Mouse (Mus musculus): ENCODE data around the gene Urm1. TPM values are rescaled to one million over a fixed set of nuclear protein-coding genes. Genes with fewer than 3 reads are reported as not detected.
A peak's percentile ranks its signal among the peaks of the same experiment; 100 is the strongest.

The Urm1 gene
- polyA plus RNA-seq, 1 experiment from 2014 or later, result 24.8 TPM

DNA sequence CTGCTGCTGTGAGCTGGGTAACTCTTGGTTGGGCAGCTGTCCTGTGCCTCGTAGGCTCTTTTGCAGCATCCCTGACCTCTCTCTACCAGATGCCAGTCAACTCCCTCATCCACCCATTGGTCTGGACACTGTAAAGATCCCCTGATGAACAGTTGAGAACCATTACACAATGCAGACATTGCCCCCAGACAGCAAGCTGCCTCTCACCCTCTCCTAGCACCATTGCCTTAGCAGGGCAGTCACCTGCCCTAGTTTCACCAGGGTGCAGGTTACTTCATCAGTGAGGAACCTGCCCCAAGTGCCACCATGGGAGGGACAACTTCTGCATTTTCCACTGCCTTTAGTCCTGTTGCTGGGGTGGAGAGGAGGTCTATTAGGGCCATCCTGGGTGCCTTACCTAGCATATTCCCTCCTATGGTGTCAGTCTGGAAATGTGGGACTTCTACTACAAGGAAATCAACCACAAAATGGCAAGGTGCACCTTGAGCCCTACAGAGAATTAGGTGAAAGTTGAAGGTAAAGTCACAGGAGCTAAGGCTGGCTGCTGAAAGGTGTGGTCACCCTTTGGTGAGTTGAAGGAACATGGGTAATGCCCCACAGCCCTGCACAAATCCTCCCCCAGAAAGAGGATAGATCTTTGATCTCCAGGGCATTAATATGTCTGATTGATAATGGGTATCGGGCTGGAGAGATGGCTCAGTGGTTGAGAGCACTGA lies 26.9 kb upstream of the Urm1 start:
- Histone ChIP-seq H3K4me3 (ENCODE audit: low read length) (no peak overlapping the region), H3K9ac (ENCODE audit: low read length) (no peak overlapping the region), H3K27me3 (ENCODE audit: control insufficient read depth, insufficient read depth, low read depth, low read length) (no peaks in the 10 kb centered on the region), H3K36me3 (ENCODE audit: control insufficient read depth, insufficient read depth, low read length) (peaks cover 12% of the 10 kb centered on the region), H3K9me3 (ENCODE audit: control insufficient read depth, low read length) (no peaks in the 10 kb centered on the region), H3K4me1 (replicated peaks; ENCODE audit: control insufficient read depth, insufficient read depth, low read length) (peaks cover 9% of the 10 kb centered on the region; the same call in 1 of the 2 replicates), H3K4me2 (ENCODE audit: low read depth, low read length) (no peak overlapping the region), H3K27ac (ENCODE audit: low read length) (no peak overlapping the region)
- ATAC-seq (ENCODE audit: low read depth), result no peak
- 94% methylated on average over 2 of the region's 2 CpGs for WGBS

DNA sequence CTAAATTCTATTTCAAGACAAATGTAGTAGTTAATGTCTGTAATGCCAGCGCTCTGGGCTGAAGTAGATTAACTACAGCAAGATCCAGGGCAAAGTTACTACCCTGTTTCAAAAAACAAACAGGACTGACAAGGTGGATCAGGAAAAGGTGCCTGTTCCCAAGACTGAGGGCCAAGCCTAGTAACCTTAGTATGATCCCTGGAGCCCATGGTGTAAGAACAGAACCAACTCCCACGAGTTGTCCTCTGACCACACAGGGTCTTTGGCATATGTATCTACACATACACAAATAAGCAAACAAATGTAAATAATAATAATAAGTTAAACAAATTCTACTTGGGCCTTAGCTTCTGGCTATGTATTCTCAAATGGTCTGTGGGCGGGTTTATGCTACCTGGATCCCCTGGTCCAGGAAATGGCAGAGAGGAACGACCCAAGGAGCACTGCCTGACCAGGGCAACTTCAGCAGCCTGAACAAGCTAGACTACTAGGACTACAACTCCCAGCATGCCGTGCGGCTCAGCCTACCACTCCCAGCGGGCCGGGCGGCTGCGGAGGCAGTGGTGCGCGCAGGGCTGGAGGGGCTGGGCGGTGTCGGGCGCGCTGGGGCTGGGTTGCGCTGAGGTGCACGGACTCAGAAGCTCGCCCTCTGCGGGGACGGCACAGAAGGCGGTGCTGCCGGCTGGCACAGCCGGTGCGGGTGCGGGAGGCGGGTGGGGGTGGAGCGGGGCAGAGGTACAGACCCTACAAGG lies 17.6 kb upstream of the Urm1 start, which contains the start of gene Slc27a4:
Gene Slc27a4 (plus strand): TSS at position 560 of the 752 bp plus-strand sequence.
- Histone ChIP-seq H3K4me3 (ENCODE audit: low read length) (peak within 1 kb of the TSS; percentile 72), H3K4me1 (replicated peaks; ENCODE audit: control insufficient read depth, insufficient read depth, low read length) (peaks cover 8% of the 10 kb centered on the region), H3K27me3 (ENCODE audit: control insufficient read depth, insufficient read depth, low read depth, low read length) (no peaks in the 10 kb centered on the region), H3K9ac (ENCODE audit: low read length) (peak within 1 kb of the TSS; percentile 78), H3K9me3 (ENCODE audit: control insufficient read depth, low read length) (no peaks in the 10 kb centered on the region), H3K27ac (ENCODE audit: low read length) (peak within 1 kb of the TSS; percentile 37; the same call in 1 of the 2 replicates), H3K36me3 (ENCODE audit: control insufficient read depth, insufficient read depth, low read length) (peaks cover 9% of the 10 kb centered on the region), H3K4me2 (ENCODE audit: low read depth, low read length) (peak within 1 kb of the TSS; percentile 66)
- WGBS, result 4% methylated on average over 27 of the region's 28 CpGs
- ATAC-seq (ENCODE audit: low read depth), result peak; percentile 99

DNA sequence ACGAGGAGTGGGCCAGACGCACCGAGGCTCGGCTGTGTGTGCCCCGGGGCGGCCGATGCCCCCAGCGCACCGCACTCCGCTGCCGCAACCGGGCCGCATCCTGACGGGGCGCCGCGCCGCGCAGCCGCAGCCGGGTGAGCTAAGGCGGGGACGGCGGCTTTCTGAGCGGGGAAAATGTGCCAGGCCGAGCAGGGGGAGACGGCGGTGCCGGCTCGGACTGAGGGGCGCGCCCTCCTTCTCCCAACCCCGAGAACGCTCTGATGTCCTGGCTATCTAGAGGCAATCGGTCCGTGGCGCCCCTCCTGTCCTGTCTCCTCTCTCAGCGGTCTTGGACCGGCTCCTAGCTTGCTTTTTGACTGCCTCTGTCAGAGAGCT lies 17.1 kb upstream of the Urm1 start:
- Histone ChIP-seq H3K9ac (ENCODE audit: low read length) (peak overlapping the region; percentile 78), H3K27ac (ENCODE audit: low read length) (peak overlapping the region; percentile 37; the same call in 1 of the 2 replicates), H3K9me3 (ENCODE audit: control insufficient read depth, low read length) (no peaks in the 10 kb centered on the region), H3K4me3 (ENCODE audit: low read length) (peak overlapping the region; percentile 72), H3K27me3 (ENCODE audit: control insufficient read depth, insufficient read depth, low read depth, low read length) (no peaks in the 10 kb centered on the region), H3K36me3 (ENCODE audit: control insufficient read depth, insufficient read depth, low read length) (peaks cover 13% of the 10 kb centered on the region), H3K4me2 (ENCODE audit: low read depth, low read length) (peak overlapping the region; percentile 66), H3K4me1 (replicated peaks; ENCODE audit: control insufficient read depth, insufficient read depth, low read length) (peaks cover 8% of the 10 kb centered on the region)
- WGBS, result under 1% methylated on average over 39 of the region's 39 CpGs
- ATAC-seq (ENCODE audit: low read depth), result no peak; the same call in 1 of the 2 replicates

DNA sequence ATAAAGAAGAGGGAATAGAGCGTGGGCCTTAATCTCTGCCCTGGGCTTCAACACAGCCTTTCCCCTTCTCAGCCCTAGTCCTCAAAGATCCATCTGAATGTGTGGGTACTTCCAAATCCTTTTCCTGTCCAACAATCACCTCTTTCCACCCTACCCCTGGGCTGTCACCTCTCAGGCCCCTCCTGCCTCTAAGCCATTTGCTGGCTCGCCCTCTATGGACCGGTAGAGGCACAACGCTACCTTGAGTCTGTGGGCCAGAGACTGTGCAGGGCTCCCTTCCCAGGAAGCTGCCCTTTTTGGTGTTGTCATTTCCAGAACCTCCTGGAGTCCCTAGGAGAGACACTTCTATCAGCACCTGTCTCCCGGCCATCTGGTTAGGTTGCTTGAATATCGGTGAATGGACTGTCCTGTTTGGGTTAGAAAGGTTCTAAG lies 16.5 kb upstream of the Urm1 start:
- peak overlapping the region; percentile 78 for H3K9ac ChIP-seq (ENCODE audit: low read length)
- peak overlapping the region; percentile 66 for H3K4me2 ChIP-seq (ENCODE audit: low read depth, low read length)
- no peaks in the 10 kb centered on the region for H3K27me3 ChIP-seq (ENCODE audit: control insufficient read depth, insufficient read depth, low read depth, low read length)
- peak overlapping the region; percentile 72 for H3K4me3 ChIP-seq (ENCODE audit: low read length)
- peaks cover 8% of the 10 kb centered on the region for H3K4me1 ChIP-seq (replicated peaks; ENCODE audit: control insufficient read depth, insufficient read depth, low read length)
- H3K9me3 ChIP-seq (ENCODE audit: control insufficient read depth, low read length), result no peaks in the 10 kb centered on the region
- H3K36me3 ChIP-seq (ENCODE audit: control insufficient read depth, insufficient read depth, low read length), result peaks cover 18% of the 10 kb centered on the region
- H3K27ac ChIP-seq (ENCODE audit: low read length), result no peak overlapping the region
- no peak for ATAC-seq (ENCODE audit: low read depth)
- 16% methylated on average over 6 of the region's 6 CpGs for WGBS

DNA sequence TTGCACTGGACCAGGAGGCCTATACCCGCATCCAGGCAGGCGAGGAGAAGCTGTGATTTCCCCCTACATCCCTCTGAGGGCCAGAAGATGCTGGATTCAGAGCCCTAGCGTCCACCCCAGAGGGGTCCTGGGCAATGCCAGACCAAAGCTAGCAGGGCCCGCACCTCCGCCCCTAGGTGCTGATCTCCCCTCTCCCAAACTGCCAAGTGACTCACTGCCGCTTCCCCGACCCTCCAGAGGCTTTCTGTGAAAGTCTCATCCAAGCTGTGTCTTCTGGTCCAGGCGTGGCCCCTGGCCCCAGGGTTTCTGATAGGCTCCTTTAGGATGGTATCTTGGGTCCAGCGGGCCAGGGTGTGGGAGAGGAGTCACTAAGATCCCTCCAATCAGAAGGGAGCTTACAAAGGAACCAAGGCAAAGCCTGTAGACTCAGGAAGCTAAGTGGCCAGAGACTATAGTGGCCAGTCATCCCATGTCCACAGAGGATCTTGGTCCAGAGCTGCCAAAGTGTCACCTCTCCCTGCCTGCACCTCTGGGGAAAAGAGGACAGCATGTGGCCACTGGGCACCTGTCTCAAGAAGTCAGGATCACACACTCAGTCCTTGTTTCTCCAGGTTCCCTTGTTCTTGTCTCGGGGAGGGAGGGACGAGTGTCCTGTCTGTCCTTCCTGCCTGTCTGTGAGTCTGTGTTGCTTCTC lies 4.0 kb upstream of the Urm1 start:
- H3K9ac ChIP-seq (ENCODE audit: low read length), result no peak overlapping the region
- H3K4me2 ChIP-seq (ENCODE audit: low read depth, low read length), result no peak overlapping the region
- no peak overlapping the region for H3K4me3 ChIP-seq (ENCODE audit: low read length)
- peaks cover 14% of the 10 kb centered on the region; the same call in 1 of the 2 replicates for H3K36me3 ChIP-seq (ENCODE audit: control insufficient read depth, insufficient read depth, low read length)
- WGBS, result 80% methylated on average over 11 of the region's 11 CpGs
- ATAC-seq (ENCODE audit: low read depth), result no peak
- no peaks in the 10 kb centered on the region for H3K27me3 ChIP-seq (ENCODE audit: control insufficient read depth, insufficient read depth, low read depth, low read length)
- no peak overlapping the region for H3K27ac ChIP-seq (ENCODE audit: low read length)
- H3K4me1 ChIP-seq (replicated peaks; ENCODE audit: control insufficient read depth, insufficient read depth, low read length), result peaks cover 4% of the 10 kb centered on the region
- H3K9me3 ChIP-seq (ENCODE audit: control insufficient read depth, low read length), result no peaks in the 10 kb centered on the region

DNA sequence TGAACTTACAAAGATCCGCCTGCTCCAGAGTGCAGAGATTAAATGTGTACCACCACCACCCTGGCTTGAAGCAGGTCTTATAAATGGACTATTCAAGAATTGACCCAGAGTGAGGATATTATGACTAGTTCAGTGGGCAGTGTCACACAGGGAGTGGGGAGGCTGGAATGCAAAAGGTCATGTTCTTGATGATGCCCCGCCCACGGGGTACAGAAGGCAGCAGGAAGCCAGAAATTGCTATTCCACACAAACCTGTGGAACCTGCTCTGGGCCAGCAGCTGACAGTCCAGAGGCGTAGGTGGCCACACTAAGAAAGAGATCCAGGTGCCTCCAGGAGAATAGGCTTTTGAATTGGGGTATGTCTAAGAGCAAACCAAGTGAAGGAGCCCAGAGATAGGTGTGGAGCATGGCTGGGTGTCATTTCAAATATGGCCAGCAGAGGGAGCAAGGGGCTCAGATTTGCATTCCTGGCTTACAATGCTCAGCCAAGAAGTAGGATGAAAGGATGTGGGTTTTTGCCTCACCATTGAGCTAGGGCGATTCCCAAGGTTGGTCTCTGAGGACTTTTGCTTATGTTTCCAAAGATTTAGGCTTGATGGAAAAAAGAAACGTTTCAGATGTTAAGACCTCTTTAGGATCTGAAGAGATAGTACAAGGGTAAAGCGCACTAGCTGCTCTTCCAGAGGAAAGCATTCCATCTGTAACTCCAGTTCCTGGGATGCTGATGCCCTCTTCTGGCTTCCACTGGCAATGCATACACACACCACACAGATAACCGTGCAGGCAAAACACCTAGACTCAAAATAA lies 2.2 kb upstream of the Urm1 start:
- no peaks in the 10 kb centered on the region for H3K9me3 ChIP-seq (ENCODE audit: control insufficient read depth, low read length)
- H3K4me2 ChIP-seq (ENCODE audit: low read depth, low read length), result peak overlapping the region; percentile 46
- 0 out of 2 replicates have a peak overlapping the region, but pooled peaks have one; percentile 26 for H3K27ac ChIP-seq (ENCODE audit: low read length)
- H3K4me1 ChIP-seq (replicated peaks; ENCODE audit: control insufficient read depth, insufficient read depth, low read length), result peaks cover 4% of the 10 kb centered on the region
- WGBS, result 29% methylated on average over 8 of the region's 8 CpGs
- H3K9ac ChIP-seq (ENCODE audit: low read length), result no peak overlapping the region
- H3K4me3 ChIP-seq (ENCODE audit: low read length), result 0 out of 2 replicates have a peak overlapping the region, but pooled peaks have one; percentile 2
- ATAC-seq (ENCODE audit: low read depth), result peak; percentile 70
- peaks cover 6% of the 10 kb centered on the region; the same call in 1 of the 2 replicates for H3K36me3 ChIP-seq (ENCODE audit: control insufficient read depth, insufficient read depth, low read length)
- no peaks in the 10 kb centered on the region for H3K27me3 ChIP-seq (ENCODE audit: control insufficient read depth, insufficient read depth, low read depth, low read length)

DNA sequence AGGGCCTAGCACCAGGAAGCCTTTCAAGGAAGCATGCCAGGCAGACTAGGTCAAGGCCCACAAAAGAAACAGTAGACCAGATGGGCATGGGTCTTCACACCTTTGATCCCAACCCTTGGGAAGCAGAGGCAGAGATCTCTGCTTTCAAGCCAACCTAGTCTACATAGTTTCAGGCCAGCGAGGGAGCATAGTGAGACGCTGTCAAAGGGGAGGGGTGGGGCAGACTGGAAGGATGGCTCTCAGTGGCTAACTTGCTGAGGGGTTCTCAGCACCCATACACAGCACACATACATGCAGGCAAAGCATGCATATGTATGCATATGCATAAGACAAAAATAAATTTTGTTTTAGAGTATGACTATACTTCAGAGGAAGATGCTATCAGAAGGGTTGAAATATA lies 512 bp upstream of the Urm1 start:
- peaks cover 4% of the 10 kb centered on the region for H3K4me1 ChIP-seq (replicated peaks; ENCODE audit: control insufficient read depth, insufficient read depth, low read length)
- H3K4me2 ChIP-seq (ENCODE audit: low read depth, low read length), result no peak overlapping the region
- H3K27me3 ChIP-seq (ENCODE audit: control insufficient read depth, insufficient read depth, low read depth, low read length), result no peaks in the 10 kb centered on the region
- 23% methylated on average over 2 of the region's 2 CpGs for WGBS
- H3K9ac ChIP-seq (ENCODE audit: low read length), result no peak overlapping the region
- no peak overlapping the region for H3K4me3 ChIP-seq (ENCODE audit: low read length)
- no peak for ATAC-seq (ENCODE audit: low read depth)
- H3K36me3 ChIP-seq (ENCODE audit: control insufficient read depth, insufficient read depth, low read length), result no peaks in the 10 kb centered on the region; the same call in 1 of the 2 replicates
- no peaks in the 10 kb centered on the region for H3K9me3 ChIP-seq (ENCODE audit: control insufficient read depth, low read length)
- H3K27ac ChIP-seq (ENCODE audit: low read length), result no peak overlapping the region

DNA sequence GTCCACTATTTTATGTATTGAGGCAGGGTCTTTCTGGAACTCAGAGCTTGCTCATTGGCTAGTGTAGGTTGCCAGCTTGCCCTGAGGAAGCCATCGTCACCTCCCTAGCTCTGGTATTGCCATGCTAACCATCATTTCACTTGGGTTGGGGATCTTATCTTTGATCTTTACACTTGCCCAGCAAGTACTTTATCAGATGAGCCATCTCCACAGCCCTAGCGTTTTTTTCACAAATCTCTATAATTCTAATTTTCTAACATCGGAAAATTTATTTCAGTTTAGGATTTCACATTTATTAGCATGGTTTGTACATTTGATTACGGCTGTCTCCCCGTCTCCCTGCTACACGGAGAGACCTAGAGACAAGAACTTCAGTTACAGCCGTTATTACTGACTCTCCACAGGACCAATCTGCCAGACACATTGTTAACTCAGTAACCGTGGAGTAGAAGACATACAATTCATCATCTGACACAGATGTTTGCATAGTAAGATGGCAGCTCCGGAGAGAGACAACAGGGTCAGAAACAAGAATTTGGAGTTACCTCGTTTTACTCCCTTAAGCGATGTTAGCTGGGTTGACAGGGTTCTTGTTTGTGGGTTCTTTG lies 6.5 kb downstream of the Urm1 start:
- 0 out of 2 replicates have a peak, but pooled peaks cover 2% of the 10 kb centered on the region for H3K36me3 ChIP-seq (ENCODE audit: control insufficient read depth, insufficient read depth, low read length)
- WGBS, result 6% methylated on average over 11 of the region's 11 CpGs
- ATAC-seq (ENCODE audit: low read depth), result 0 out of 2 replicates have a peak, but pooled peaks have one; percentile 11
- peak overlapping the region; percentile 96 for H3K4me3 ChIP-seq (ENCODE audit: low read length)
- H3K27ac ChIP-seq (ENCODE audit: low read length), result peak overlapping the region; percentile 96
- no peaks in the 10 kb centered on the region for H3K9me3 ChIP-seq (ENCODE audit: control insufficient read depth, low read length)
- H3K27me3 ChIP-seq (ENCODE audit: control insufficient read depth, insufficient read depth, low read depth, low read length), result no peaks in the 10 kb centered on the region
- H3K9ac ChIP-seq (ENCODE audit: low read length), result peak overlapping the region; percentile 85
- H3K4me2 ChIP-seq (ENCODE audit: low read depth, low read length), result peak overlapping the region; percentile 83
- peaks cover 10% of the 10 kb centered on the region for H3K4me1 ChIP-seq (replicated peaks; ENCODE audit: control insufficient read depth, insufficient read depth, low read length)
